Comparison of ENCODE assay signal across 8 mouse cellular contexts in the genomic region with DNA sequence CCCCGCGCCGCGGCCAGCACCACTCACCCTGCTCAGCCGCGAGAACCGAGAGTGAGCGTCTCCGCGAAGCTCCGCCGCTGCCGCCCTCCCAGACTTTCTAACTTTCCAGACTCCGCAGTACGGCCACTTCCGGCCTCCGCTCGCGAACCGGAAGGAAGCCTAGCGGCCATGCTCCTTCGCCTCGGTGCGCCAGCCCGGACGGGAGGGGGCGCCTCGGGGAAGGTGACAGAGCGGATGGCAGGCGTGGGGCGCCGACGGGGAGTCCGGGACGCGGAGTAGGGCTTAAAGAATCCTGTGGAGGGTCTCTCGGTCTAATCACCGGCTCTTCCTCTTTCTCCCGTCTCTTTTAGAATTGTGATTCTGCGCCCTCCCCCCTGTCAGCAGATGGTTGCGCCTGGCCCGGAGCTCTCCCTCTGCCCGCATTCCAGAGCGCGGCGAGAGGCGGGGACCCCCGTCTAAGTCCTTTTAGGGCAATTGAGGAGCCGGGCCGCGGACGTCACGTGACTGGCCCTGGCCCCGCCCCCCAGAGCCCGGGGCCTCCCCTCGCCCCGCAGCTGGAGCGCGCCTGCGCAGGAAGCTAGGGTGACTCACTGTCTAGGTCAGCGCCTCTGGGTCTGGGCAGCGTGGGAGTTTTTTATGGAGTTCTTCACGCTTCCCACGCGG. TPM values are rescaled to one million over a fixed set of nuclear protein-coding genes. Genes with fewer than 3 reads are reported as not detected.
DNase-seq lines count a peak whose midpoint lies in the region; ATAC-seq and TF ChIP-seq lines count a peak whose summit lies in the region.

A gene (plus strand): TSS at position 553 of the 663 bp plus-strand sequence.

- peak; percentile 92 for TF ChIP-seq POLR2A in heart, adult 2 months (IDR thresholded peaks at IDR 0.05; ENCODE audit: insufficient read depth, low read depth, low read length)

- H3K9ac ChIP-seq in embryonic facial prominence, embryonic 14.5 days (ENCODE audit: low read depth, low read length): peak within 1 kb of the TSS; percentile 97
- peak within 1 kb of the TSS; percentile 99 for H3K9ac ChIP-seq in heart, adult 2 months (ENCODE audit: low read depth, low read length)
- peak within 1 kb of the TSS; percentile 96 for H3K9ac ChIP-seq in limb, embryonic 13.5 days
- peak within 1 kb of the TSS; percentile 73 for H3K9ac ChIP-seq in midbrain, embryonic 16.5 days (ENCODE audit: low read depth, low read length)

- peak within 1 kb of the TSS; percentile 74 for H3K4me2 ChIP-seq in embryonic facial prominence, embryonic 14.5 days (ENCODE audit: low read depth, low read length)
- H3K4me2 ChIP-seq in limb, embryonic 13.5 days (replicated peaks): peak within 1 kb of the TSS; percentile 65
- peak within 1 kb of the TSS; percentile 86 for H3K4me2 ChIP-seq in midbrain, embryonic 16.5 days (ENCODE audit: low read length)

- H3K4me3 ChIP-seq in embryonic facial prominence, embryonic 14.5 days (ENCODE audit: low read depth, low read length): peak within 1 kb of the TSS; percentile 96
- peak within 1 kb of the TSS; percentile 65 for H3K4me3 ChIP-seq in heart, adult 2 months
- peak within 1 kb of the TSS; percentile 86 for H3K4me3 ChIP-seq in limb, embryonic 13.5 days
- H3K4me3 ChIP-seq in midbrain, embryonic 16.5 days (ENCODE audit: low read depth, low read length): peak within 1 kb of the TSS; percentile 90

- peak; percentile 46; the same call in 1 of the 2 replicates for TF ChIP-seq EP300 in heart, adult 2 months (IDR thresholded peaks at IDR 0.05; ENCODE audit: insufficient read depth, low read depth, low read length)

- H3K36me3 ChIP-seq in embryonic facial prominence, embryonic 14.5 days (ENCODE audit: control insufficient read depth, insufficient read depth, low read length): no peaks in the 10 kb centered on the region
- H3K36me3 ChIP-seq in heart, adult 2 months (ENCODE audit: control insufficient read depth, insufficient read depth, low read length): peaks cover 20% of the 10 kb centered on the region
- H3K36me3 ChIP-seq in limb, embryonic 13.5 days: no peaks in the 10 kb centered on the region
- no peaks in the 10 kb centered on the region for H3K36me3 ChIP-seq in midbrain, embryonic 16.5 days (ENCODE audit: control insufficient read depth, insufficient read depth, low read length)

- H3K9me3 ChIP-seq in embryonic facial prominence, embryonic 14.5 days (ENCODE audit: control insufficient read depth, low read length): no peaks in the 10 kb centered on the region
- H3K9me3 ChIP-seq in limb, embryonic 13.5 days: no peaks in the 10 kb centered on the region
- H3K9me3 ChIP-seq in midbrain, embryonic 16.5 days (replicated peaks; ENCODE audit: control insufficient read depth, low read length, poor library complexity, severe bottlenecking): no peaks in the 10 kb centered on the region

- no peaks in the 10 kb centered on the region for H3K27me3 ChIP-seq in embryonic facial prominence, embryonic 14.5 days (replicated peaks; ENCODE audit: control insufficient read depth, insufficient read depth, low read length)
- H3K27me3 ChIP-seq in heart, adult 2 months (ENCODE audit: control insufficient read depth, insufficient read depth, low read length): no peaks in the 10 kb centered on the region
- no peaks in the 10 kb centered on the region for H3K27me3 ChIP-seq in limb, embryonic 13.5 days
- no peaks in the 10 kb centered on the region for H3K27me3 ChIP-seq in midbrain, embryonic 16.5 days (ENCODE audit: control insufficient read depth, insufficient read depth, low read depth, low read length)

- intact Hi-C loops in heart, adult 2 months (cut with DNase I): loop anchor here (2.0 to 5.0 kb wide), 2 partner anchors 17 to 180 kb away; a partner anchor contains a TSS

- peaks cover 33% of the 10 kb centered on the region for H3K4me1 ChIP-seq in embryonic facial prominence, embryonic 14.5 days (ENCODE audit: control insufficient read depth, insufficient read depth, low read length)
- H3K4me1 ChIP-seq in heart, adult 2 months (ENCODE audit: control insufficient read depth, insufficient read depth, low read length): peaks cover 12% of the 10 kb centered on the region
- peaks cover 44% of the 10 kb centered on the region for H3K4me1 ChIP-seq in limb, embryonic 13.5 days
- H3K4me1 ChIP-seq in midbrain, embryonic 16.5 days (ENCODE audit: control insufficient read depth, insufficient read depth, low read length): peaks cover 8% of the 10 kb centered on the region

- peak; percentile 95 for ATAC-seq in embryonic facial prominence, embryonic 14.5 days (ENCODE audit: low read depth)
- peak; percentile 94 for ATAC-seq in limb, embryonic 13.5 days (ENCODE audit: low FRiP score, low read depth)
- peak; percentile 96 for ATAC-seq in midbrain, embryonic 16.5 days

- peak; percentile 66 for TF ChIP-seq CTCF in heart, adult 2 months (IDR thresholded peaks at IDR 0.05)

- H3K27ac ChIP-seq in embryonic facial prominence, embryonic 14.5 days (replicated peaks; ENCODE audit: low read depth, low read length): peak within 1 kb of the TSS; percentile 100
- peak within 1 kb of the TSS; percentile 100 for H3K27ac ChIP-seq in heart, adult 2 months
- peak within 1 kb of the TSS; percentile 100 for H3K27ac ChIP-seq in limb, embryonic 13.5 days
- peak within 1 kb of the TSS; percentile 91 for H3K27ac ChIP-seq in midbrain, embryonic 16.5 days (ENCODE audit: low read length)

- DNase-seq in 3T3-L1 (ENCODE audit: low read depth, low spot score): peak; percentile 98
- peak; percentile 97 for DNase-seq in adrenal gland, postnatal 4 days (ENCODE audit: low spot score in 2 of 2)
- DNase-seq in embryonic facial prominence, embryonic 14.5 days (ENCODE audit: low spot score): peak; percentile 99
- DNase-seq in heart, adult 2 months: peak; percentile 99 to 100
- DNase-seq in kidney, adult 8-10 months: peak; percentile 99
- peak; percentile 98 to 99 for DNase-seq in spleen, postnatal 10 days (ENCODE audit: low spot score in 2 of 2)

- H3K79me2 ChIP-seq in heart, adult 2 months (replicated peaks; ENCODE audit: control insufficient read depth, insufficient read depth, low read length): peaks cover 2% of the 10 kb centered on the region; the same call in 1 of the 2 replicates

- WGBS in embryonic facial prominence, embryonic 14.5 days: 0% methylated on average over 48 of the region's 65 CpGs
- WGBS in heart, adult 2 months: under 1% methylated on average over 61 of the region's 65 CpGs
- under 1% methylated on average over 65 of the region's 65 CpGs for WGBS in limb, embryonic 13.5 days
- under 1% methylated on average over 62 of the region's 65 CpGs for WGBS in midbrain, embryonic 16.5 days

RNA-seq across cellular contexts. Expression of the gene that starts here (rescaled TPM):
- total RNA-seq in adrenal gland, postnatal 4 days (2021): 10 to 100 TPM; 16.5 to 34.7 TPM
- 53.1 and 61.5 TPM in 2 replicates for polyA plus RNA-seq in embryonic facial prominence, embryonic 14.5 days (2014; fragmentation: Nextera tagmentation; extraction: Ambion mirVana)
- total RNA-seq in heart, adult 2 months (2021): 1,000 to 10,000 TPM in 1 of 2 experiments, 100 to 1,000 TPM in 1; 865 to 1,030 TPM
- polyA plus RNA-seq in heart, adult 2 months (2012; rRNA removed): 222 and 381 TPM in 2 replicates
- 15.0 and 15.2 TPM in 2 replicates for polyA plus RNA-seq in limb, embryonic 13.5 days (2015; fragmentation: Nextera tagmentation; extraction: Ambion mirVana)
- polyA plus RNA-seq in midbrain, embryonic 16.5 days (2015; fragmentation: Nextera tagmentation; extraction: Ambion mirVana): 1.3 and 1.4 TPM in 2 replicates

Comparison
In these comparisons a context has a peak if more than half of its experiments do, and no peak if none do; other contexts are left out.
1. Peak in every context shown above with its lines: DNase-seq, ATAC-seq, H3K4me3 ChIP-seq and H3K27ac ChIP-seq.
2. RNA of the gene that starts here (total RNA-seq): 865 to 1,030 TPM in heart, adult 2 months; 16.5 to 34.7 TPM in adrenal gland, postnatal 4 days; every median in the first group is over 10 times any median in the second.